Mouse (Mus musculus): ENCODE results near the gene Cdc14a. TPM values are rescaled to one million over a fixed set of nuclear protein-coding genes. Genes with fewer than 3 reads are reported as not detected.

The Cdc14a gene
- total RNA-seq, 2 experiments from 2014 or later, result 4.9 to 6.2 TPM

DNA sequence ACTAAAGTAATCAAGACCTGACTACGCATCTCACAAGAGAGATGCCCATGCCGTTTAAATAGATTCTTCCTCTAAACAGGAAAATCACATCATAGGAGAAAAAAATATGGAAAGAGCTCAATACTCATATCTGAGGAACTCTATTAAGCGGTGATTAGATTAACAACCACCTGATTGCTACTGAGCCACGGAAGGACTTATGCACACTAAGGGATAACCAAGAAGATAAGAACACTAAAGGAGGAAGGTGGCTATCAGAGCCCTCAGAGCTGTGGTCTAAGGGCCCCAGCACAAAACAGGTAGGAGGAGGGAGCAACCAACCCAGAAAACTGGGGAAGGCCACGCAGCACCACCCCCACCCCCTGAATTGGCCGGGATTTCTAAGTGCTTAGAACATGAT is 37.5 kb downstream of the Cdc14a start:
- no peak for TF ChIP-seq CTCF (conservative IDR thresholded peaks at IDR 0.05)
- no peak overlapping the region for H3K27ac ChIP-seq
- H3K4me3 ChIP-seq, result no peak overlapping the region
- DNase-seq (ENCODE audit: low spot score in 2 of 2), result no peak

DNA sequence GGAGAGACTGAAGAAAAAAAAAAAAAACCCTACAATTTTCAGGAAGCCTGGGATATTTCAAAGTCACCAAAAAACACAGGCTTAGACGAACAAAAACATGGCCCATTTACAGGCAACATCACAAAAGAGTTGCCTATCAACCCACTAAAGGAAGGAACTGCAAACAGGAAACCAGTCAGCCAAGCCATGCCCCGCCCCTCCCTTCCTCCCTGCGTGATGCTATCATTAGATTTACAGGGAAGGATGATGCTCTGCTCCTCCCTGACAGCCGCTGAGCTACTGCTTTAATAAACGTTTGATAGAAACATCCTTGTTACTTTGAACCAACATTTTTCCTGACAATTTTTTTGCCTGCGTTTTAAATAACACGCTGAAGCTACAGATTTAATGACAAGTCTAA is 39.5 kb downstream of the Cdc14a start:
- no peak for TF ChIP-seq CTCF (conservative IDR thresholded peaks at IDR 0.05)
- H3K27ac ChIP-seq, result 0 out of 2 replicates have a peak overlapping the region, but pooled peaks have one; percentile 23
- no peak overlapping the region for H3K4me3 ChIP-seq
- no peak for DNase-seq (ENCODE audit: low spot score in 2 of 2)

DNA sequence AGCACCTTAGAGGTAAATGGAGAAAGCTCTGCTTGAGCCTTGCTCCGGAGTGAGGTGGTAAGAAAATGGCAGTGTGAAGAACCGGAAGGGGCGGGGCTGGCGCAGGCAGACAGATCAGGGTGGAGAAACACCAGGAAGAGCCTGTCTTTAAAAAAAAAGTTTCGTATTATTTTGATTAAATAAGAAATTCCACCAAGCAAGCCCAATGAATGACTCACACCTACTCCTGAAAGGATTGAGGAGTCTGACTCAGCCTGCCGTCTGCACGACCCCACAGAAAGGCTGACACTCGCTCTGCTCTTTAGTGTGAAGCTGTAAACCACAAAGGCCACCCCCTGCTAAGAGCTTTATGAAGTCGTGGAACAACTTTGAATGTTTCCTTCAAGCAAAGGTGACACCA is 43.5 kb downstream of the Cdc14a start:
- H3K4me3 ChIP-seq, result no peak overlapping the region
- TF ChIP-seq CTCF (conservative IDR thresholded peaks at IDR 0.05), result no peak

DNA sequence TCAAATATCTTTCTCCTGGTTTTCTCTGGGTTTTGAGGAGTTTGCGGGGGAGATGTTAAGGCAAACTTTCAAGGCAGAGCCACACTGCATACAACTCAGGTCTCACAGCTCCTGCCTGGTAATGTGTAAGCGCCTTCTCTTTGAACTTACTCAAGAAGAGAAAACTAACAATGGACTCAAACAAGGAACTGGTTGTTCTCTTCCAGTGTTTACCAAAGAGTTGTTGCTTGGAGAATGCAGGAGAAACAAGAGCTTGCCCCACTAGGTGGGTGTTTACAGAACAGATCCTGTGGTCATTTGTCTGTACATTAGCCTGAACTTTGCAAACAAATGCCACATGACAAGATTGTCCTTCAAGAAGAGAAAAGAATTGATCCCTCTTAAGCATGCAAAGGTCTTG is 48.4 kb downstream of the Cdc14a start:
- no peak for TF ChIP-seq CTCF (conservative IDR thresholded peaks at IDR 0.05)
- Histone ChIP-seq H3K27ac (peak overlapping the region; percentile 25), H3K4me3 (no peak overlapping the region)
- no peak for DNase-seq (ENCODE audit: low spot score in 2 of 2)

More for the DNA sequence above, 43.5 kb downstream of the Cdc14a start:
- DNase-seq (ENCODE audit: low spot score in 2 of 2), result no peak
- no peak overlapping the region for H3K27ac ChIP-seq

DNA sequence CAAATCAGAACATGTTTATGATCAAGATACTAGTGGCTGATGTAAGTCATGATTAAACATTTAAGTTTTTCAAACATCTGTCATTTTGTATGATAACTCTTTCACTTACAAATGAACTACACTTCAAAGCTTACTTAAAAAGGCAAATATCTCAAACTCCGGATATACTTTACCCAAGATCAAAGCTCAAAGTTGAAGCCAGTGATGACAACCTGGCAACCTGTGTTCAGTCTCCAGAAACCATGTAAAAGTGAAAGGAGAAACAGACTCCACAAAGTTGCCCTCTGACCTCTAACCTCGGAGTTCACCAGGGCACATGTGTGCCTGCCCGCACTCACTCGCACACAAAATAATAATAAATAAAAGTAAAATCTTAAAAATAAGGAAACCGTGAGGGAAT is 49.3 kb downstream of the Cdc14a start:
- H3K4me3 ChIP-seq, result no peak overlapping the region
- no peak for TF ChIP-seq CTCF (conservative IDR thresholded peaks at IDR 0.05)
- H3K27ac ChIP-seq, result no peak overlapping the region
- no peak for DNase-seq (ENCODE audit: low spot score in 2 of 2)

DNA sequence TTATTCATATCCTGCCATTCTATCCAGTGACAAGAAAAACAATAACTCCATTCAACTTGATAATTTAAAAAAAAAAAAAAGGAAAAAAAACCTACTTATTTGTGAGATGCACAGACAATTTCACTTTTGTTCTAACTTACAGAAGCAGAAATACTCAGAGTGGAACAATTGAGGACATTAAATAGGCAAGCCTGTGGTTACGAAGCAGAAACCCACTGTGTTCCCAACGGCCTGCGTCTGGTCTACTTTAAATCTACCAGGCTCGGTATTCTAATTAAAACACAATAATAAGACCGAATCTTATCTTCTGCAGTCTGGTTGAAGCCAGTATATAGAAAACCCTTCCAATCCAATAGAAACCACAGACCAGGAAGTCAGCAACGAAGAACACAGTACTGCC is 50.6 kb downstream of the Cdc14a start:
- TF ChIP-seq CTCF (conservative IDR thresholded peaks at IDR 0.05), result no peak
- DNase-seq (ENCODE audit: low spot score in 2 of 2), result no peak
- Histone ChIP-seq H3K27ac (peak overlapping the region; percentile 14; the same call in 1 of the 2 replicates), H3K4me3 (no peak overlapping the region)

DNA sequence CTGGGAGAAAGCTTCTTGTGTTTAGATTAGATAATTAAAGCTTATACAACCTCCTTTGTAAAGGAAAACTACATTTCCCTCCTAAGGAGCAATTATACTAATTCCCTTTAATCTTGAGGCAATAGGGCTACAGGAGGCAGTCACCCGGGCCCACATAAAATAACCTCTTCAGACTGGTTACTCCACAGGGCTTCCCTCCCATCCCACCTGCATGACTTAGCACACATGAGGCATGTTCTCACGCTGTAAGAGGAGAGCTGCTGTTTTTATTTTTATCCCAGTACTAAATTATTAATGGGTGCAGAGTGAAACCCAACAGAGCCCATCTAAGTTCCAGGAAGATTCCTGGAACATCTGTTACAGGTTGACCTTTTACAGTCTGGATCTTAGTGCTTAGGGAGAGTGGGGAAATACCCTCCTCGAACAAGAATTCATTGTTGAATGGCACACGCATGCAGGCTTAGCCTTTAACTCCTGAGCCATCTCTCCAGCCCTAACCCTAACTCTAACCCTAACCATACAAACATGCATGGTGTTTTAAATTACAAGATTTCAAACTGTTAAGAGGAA is 54.9 kb downstream of the Cdc14a start:
- Histone ChIP-seq H3K4me3 (no peak overlapping the region), H3K27ac (no peak overlapping the region)
- no peak for DNase-seq (ENCODE audit: low spot score in 2 of 2)
- no peak for TF ChIP-seq CTCF (conservative IDR thresholded peaks at IDR 0.05)

DNA sequence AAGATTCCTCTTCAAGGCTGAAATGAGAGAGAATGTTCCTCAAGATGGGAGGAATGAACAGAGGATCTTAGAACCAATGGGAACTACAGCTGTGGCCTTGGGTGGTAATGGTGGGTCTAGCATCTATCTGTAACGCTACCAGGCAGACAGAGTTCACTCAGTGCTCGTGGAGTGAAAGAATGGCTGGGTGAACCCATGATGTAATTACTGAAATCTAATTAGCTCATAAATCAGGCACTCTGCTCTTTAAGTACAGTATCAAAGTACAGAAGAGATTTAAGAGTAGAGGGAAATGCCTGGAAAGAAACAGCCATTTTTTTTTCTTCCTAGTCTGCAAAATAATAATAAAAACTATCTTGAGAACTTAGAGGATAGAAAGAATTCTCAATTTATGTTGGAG is 57.7 kb downstream of the Cdc14a start:
- no peak for DNase-seq (ENCODE audit: low spot score in 2 of 2)
- no peak overlapping the region for H3K4me3 ChIP-seq
- TF ChIP-seq CTCF (conservative IDR thresholded peaks at IDR 0.05), result no peak
- H3K27ac ChIP-seq, result no peak overlapping the region

DNA sequence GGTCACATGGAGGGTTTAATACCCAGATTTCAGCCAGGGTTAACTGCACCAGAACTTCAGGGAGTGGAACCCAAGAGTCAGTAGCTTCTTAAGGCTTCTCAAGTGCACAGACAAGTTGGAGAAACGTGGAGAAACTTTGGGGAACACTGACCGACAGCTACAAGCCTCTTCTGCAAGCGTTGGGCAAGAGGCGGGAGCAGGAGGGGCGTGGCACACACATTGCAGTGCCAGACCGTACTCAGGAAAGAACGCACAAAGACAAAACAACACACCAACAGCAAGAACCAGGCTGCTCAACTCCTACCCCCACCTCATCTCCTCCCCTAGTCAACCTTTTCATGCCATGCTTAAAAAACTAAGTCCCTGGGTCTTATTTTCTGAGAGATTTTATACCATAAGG is 61.9 kb downstream of the Cdc14a start:
- Histone ChIP-seq H3K4me3 (no peak overlapping the region), H3K27ac (no peak overlapping the region)
- no peak for TF ChIP-seq CTCF (conservative IDR thresholded peaks at IDR 0.05)
- no peak for DNase-seq (ENCODE audit: low spot score in 2 of 2)

DNA sequence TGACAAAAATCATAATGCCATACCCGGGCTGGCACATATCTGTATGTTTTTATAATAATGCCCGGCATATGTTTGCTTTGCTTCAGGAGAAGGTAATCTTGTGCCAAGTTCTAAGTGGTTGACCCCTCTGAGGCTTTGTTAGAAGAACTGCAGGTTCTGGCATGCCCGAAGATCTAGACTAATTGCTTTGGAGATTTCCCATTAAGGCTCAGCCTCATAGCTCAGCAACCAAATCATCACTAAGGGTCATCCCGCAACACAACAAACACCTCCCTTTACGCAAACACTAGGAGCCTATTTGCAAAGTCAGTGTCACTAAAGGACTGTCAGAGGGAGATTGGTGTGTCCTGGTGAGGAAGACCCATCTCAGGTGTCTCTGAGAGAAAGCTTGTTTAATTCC is 62.7 kb downstream of the Cdc14a start:
- DNase-seq (ENCODE audit: low spot score in 2 of 2), result no peak
- Histone ChIP-seq H3K4me3 (no peak overlapping the region), H3K27ac (no peak overlapping the region)
- TF ChIP-seq CTCF (conservative IDR thresholded peaks at IDR 0.05), result no peak

DNA sequence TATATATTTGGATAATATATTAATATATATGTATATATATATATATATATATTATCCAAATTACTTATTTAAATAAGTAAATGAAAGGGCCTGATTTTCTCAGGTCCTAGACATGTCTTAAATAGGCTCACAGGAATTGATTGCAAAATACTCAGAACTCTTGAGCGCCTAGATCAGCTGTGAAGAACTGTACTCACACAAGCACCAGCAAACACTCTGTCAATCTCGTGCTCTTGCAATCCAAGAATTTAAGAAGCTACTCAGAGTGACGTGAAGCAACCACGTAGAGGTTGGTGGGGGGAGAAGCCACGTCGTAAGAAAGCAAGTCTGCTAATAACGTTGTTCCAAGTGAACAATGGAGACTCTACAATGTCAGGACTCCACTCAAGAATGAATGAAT is 66.0 kb downstream of the Cdc14a start:
- DNase-seq (ENCODE audit: low spot score in 2 of 2), result no peak
- H3K4me3 ChIP-seq, result no peak overlapping the region
- H3K27ac ChIP-seq, result no peak overlapping the region
- no peak for TF ChIP-seq CTCF (conservative IDR thresholded peaks at IDR 0.05)

DNA sequence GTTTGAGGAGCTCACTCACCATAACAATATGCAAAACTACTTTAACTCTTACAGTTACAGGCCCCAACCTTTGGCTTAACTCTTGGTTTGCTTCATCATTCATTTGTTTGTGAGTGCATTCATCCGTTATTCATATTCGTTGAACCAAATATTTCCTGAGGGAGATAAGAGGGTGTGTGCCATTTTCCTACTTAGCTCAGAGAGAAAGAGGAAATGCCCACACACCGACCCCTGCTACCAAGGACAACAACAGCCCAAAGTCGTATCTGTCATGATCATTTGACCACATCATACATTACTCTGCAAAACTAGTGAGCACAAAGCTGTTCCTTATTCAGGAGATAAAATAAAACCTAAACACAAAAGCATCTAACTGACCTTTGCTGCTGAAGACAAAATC is 66.7 kb downstream of the Cdc14a start:
- TF ChIP-seq CTCF (conservative IDR thresholded peaks at IDR 0.05), result no peak
- DNase-seq (ENCODE audit: low spot score in 2 of 2), result no peak
- Histone ChIP-seq H3K4me3 (no peak overlapping the region), H3K27ac (no peak overlapping the region)

DNA sequence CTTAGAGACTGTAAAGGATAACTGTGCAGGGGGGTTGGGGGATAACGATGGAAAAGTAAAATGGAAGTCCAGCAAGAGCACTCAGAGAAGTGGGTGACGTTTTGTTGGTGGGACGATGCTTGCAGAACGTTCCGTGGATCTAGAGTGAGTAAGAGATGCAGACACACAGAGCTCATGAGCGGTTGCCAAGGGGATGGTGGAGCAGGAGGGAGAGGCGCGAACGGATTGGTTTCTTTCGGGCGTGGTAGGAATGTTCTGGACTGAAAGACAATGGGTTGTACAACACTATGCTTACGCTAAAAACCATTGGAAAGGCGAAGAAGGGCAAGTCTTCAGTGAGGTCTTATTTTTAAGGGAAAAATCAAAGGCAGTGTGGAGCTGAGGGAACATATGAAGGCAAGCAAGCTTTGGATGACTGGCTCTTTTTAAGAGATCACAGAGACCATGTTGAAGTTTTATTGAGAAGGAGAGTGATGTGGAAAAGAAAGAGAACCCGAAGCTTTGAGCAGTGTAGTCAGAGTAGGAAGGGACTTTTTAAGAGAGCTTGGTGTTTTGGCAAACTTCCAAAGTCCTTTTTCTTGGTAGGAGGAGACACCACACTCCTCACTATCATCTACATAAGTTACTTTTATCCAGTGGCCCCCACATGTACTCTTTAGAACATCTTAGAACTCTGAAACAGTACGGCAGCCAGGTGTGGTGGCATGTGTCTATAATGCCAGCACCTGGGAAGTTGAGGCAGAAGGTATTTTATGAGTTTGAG is 68.6 kb downstream of the Cdc14a start:
- TF ChIP-seq CTCF (conservative IDR thresholded peaks at IDR 0.05), result no peak
- Histone ChIP-seq H3K4me3 (no peak overlapping the region), H3K27ac (no peak overlapping the region)
- peak; percentile 24 to 44 for DNase-seq (ENCODE audit: low spot score in 2 of 2)

DNA sequence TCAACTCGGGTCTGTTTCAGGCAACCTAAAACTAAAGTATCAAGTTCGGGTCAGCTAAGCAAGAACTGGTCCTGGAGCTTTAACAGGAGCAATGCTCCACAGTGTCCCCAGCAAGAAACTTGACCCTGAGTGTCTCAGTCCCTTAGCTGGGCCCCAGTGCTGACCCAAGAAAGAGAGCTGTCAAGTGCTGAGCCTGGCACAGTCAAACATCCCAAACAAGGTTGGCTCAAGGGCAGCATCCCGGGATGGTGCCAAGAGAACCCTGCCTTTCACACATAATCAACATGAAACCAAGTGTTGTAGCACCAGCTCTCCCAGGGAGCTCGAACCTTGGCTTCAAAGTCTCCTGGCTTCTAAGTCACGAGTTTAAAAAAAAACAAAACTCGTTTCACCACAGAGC is 71.3 kb downstream of the Cdc14a start:
- no peak for TF ChIP-seq CTCF (conservative IDR thresholded peaks at IDR 0.05)
- no peak for DNase-seq (ENCODE audit: low spot score in 2 of 2)
- Histone ChIP-seq H3K27ac (no peak overlapping the region), H3K4me3 (no peak overlapping the region)

Data from layer of hippocampus, adult 2 months (tissue).